Mouse (Mus musculus): Measurements from ENCODE around the gene Zranb3.
A peak's percentile ranks its signal among the peaks of the same experiment; 100 is the strongest.
"Not testable (repeated sequence)": the region's sequence is repeated elsewhere in the genome, so short reads cannot be mapped to it uniquely, and the experiment has no call there.

Zranb3 gene

DNA sequence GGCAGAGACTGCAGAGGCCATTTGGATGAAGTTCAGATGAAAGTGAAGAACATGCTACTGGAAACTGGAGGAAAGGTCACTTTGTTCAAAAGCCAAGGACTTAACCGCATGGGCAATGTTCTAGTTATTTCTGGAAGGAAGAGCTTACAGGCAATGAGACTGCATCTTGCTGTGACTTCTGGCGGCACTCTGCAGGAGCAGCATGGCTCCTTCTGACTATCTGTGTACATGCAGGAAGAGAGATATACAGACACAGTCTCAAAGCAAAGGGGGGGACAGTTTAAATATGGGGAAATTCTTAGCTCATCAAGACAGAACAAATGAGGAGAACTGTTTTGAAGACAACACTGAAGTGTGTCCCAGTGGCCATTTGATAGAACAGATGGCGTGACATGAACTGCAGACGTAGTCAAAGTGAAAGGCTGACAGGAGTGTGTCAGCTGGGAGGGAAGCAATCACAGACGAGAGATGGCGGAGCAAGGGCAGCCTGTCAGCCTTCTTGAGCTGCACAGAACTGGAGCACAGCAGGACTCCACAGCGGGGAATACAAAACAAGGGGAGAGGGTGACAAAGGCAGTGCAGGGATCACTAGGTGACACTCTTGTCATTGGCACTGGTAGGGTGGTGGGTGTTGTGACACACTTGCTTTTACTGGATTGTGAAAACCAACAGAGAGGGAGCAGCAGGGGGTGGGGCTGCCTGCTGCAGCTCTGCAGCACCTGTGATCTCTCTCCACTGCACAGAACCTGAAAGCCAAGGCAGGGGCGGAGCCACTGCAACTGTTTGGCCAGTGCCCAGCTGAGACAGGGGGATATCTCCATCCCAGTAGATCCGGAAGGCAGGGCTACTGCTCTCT, 112.7 kb downstream of the Zranb3 start:
- no peak for DNase-seq (ENCODE audit: low spot score)

GRCm38 (mm10) chr1:127989387-127989786, 113.5 kb downstream of the Zranb3 start:
- no peak for DNase-seq (ENCODE audit: low spot score)

DNA sequence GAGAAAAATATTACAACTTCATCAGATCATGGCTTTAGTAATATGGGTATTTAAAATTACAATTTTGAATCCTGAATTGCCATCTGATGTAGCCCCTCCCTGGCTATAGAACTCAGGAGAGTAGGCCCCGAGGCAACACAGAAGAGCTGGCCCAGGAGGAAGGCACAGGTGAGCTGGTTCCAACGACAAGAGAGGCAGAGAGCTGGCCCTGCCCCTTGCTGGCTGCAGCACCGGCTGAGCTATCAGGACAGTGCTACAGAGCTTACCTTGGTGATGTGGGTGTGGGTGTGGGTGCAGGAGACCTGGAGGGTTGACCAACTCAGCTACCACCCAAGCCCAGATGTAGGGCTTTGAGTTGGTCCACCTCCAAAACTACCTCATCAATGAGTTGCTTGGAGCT, 114.6 kb downstream of the Zranb3 start:
- DNase-seq (ENCODE audit: low spot score): no peak

GRCm38 (mm10) chr1:127985391-127985790, 117.5 kb downstream of the Zranb3 start:
- no peak for DNase-seq (ENCODE audit: low spot score)

DNA sequence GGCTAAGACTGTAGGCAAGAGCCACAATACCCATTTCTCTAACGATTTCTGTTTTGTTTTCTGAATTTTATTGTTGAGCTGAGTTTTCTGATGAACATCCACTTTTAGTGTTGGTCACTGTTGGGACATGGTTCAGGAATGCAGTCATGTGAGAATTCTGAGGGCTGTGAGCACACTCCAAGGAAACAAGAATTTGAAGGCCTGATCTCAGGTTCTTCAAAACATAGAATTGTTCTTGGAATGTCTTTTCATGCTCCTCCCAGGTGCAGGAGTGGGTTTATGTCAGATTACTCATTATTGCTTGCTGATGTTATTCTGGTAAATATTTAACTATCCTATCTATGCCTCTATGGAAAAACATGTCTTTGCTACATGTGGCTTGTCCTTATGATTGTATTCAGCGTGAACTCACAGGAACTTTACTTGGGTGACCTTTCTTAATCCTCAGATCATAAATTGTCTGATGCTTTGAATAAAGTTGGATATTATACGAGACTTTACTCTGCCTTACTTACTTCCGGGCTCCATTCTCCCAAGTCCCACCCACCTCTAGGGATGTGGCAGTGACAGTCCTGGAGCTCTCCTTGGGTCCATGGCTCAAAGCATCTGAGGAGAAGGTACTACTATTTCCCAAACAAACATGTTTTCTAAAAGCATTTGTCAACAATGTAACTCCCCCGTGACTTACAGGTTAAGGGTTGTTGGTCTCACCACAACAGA, 119.4 kb downstream of the Zranb3 start:
- DNase-seq (ENCODE audit: low spot score): peak; percentile 35

DNA sequence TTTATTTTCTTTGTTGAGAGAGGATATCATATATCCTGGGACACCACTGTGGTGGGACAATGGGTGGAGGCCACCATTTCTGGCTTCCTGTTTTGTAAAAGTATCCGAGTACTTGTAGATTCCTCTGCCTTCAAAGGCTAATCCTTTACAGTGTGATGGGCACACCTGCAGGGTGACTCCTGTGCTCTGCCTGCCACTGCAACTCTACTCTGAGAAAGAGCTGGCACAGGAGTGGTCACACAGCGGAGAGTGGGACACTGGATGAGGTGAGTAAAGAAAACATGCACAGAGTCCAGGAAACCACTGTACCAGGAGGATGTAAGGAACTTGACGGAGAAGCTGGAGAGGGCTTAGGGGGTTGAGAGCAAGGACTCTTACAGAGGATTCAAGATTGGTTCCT, 120.6 kb downstream of the Zranb3 start:
- DNase-seq (ENCODE audit: low spot score): no peak

DNA sequence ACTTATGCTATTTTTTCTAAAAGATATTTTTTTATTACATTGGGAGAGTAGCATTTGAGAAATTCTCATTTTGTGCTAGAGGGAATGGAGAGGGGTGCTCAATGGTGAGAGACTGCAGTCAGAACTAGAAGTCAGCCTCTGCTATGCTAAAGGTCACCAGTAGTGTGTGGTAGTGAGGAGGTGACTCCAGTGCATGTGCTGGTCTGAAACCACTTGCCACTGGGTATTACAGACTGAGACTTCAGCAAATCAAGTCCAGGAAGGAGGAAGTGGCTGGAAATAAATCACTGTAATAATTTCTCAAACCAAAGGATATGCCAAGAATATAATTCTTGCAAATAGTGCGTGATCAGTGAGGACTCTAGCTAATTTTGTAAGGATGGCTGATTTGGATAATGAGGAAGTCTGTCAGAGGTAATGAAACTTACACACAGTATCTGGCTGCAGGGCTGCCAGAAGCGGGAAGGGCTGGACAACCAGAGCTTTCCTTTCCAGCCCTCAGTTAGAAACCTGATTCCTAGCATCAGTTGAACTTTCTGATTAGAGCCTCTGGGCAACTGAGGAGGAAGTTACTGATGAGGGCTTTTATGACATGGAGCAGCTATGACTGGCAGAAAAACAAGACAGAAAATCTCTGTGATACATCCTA, 121.8 kb downstream of the Zranb3 start:
- no peak for DNase-seq (ENCODE audit: low spot score)

DNA sequence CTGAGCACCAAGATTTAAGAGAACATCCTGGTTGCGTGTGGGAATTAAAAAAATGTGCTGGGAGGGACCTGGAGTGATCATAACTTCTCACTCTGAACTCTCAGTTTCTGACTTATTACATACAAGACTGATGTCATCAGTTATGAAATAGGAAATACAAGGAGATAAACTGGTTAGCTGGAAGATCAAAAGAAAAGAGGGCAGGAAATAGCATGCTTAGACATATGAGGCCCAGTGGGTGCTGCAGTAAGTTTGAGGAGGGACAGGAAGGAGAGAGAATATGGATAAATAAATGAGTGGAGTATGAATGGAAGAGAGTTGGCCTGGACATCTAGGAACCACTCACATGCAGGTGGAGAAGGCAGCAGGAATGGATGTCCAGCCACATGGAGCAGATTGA, 124.7 kb downstream of the Zranb3 start:
- no peak for DNase-seq (ENCODE audit: low spot score)

DNA sequence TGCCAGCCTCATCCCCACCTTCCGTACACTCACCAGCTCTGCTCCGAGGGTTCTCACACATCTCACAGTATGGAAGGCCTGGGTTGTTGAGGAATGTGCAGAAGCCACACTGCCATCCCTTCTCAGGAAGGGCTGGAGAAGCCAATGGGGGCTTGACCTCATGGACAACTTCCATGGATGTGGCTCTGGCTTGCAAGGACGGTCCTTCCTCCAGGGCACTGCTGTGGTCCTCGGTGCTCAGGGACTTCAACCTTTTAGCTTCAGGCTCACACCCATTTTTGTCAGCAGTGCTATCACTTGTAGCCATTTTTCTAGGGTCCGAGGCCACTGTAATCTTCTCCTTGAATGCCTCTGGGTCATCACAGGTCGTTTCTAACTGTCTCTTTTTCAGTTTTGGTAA, 126.7 kb downstream of the Zranb3 start:
- no peak for DNase-seq (ENCODE audit: low spot score)

- no peak for DNase-seq (ENCODE audit: low spot score)
These were observed 127.2 kb downstream of the Zranb3 start for GRCm38 (mm10) chr1:127975676-127976075.

- no peak for DNase-seq (ENCODE audit: low spot score)
These were observed 128.8 kb downstream of the Zranb3 start for GRCm38 (mm10) chr1:127974082-127974481.

- DNase-seq (ENCODE audit: low spot score): no peak
These were observed 132.0 kb downstream of the Zranb3 start for GRCm38 (mm10) chr1:127970870-127971269.

DNA sequence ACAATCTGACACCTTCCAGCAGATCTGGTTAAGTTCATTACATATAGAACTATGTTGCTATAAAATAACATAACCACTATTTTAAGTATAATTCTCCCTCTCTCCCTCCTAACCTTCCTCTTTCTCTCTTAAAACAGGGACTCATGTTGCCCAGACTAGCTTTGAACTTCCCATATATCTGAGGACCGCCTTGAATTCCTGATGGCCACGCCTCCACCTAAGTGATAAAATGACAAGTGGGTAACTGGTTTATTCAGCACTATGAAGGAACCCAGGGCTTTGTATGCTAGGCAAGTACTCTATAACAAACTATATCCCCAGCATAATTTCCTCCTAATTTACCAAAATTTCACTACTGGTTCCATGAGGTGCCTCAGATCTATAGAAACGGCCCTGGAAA, 139.5 kb downstream of the Zranb3 start:
- no peak for DNase-seq (ENCODE audit: low spot score)

DNA sequence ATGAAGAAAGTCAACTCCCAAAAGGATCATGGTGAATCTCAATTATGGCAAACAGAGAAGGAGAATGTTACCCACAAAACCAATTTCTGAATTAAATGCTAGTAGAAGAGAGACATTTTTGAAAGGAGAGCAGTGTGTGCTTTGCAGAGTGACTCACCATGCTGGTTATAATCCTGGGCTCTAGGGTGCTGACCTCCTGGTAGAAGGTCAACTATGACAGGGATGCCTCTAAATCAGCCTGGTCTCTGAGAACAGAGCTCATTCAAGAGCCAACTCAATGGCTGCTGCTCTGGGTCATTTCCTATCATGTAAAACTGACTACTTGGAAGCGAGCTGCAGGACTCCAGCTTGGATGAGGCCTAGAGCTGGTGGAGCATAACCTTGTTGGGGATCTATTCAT, 141.7 kb downstream of the Zranb3 start:
- DNase-seq (ENCODE audit: low spot score): no peak

GRCm38 (mm10) chr1:127959312-127959718, 143.5 kb downstream of the Zranb3 start:
- no peak for DNase-seq (ENCODE audit: low spot score)

DNA sequence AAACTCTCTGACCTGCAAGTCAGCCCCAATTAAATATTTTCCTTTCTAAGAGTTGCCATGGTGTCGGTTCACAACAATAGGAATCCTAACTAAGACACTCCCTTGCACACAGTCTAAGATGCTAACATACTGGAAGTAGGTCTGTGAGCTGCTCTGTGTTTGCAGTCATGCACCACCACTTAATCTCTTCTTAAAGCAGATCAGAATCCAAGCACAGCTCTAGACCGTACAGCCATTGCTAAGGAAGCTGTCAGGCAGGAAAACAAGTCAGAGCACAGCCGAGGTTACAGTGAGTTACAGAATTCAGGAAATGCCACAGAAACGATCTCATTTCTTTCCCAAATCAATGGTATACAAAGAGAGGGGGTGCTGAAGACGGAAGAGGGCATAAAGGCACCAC, 144.0 kb downstream of the Zranb3 start:
- no peak for DNase-seq (ENCODE audit: low spot score)

- no peak for DNase-seq (ENCODE audit: low spot score)
These were observed 146.3 kb downstream of the Zranb3 start for GRCm38 (mm10) chr1:127956524-127956923.

DNA sequence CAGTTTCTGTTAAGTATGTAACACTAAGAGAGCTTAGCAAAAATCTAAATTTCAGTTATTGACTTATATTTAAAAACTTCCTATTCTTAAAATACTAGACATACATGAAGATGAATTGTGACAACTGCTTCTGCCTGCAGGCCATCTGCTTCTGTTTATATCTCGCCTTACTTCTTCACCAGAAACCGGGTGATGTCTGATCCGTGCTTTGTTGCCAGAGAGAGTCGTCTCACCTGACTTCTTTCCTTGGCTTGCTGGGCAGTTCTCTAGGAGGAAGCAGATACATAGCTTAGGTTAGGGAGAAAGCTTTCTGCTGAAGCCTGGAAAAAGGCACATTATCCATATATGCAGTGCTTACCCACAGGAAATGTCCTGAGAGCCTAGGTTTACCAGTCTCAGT, 148.0 kb downstream of the Zranb3 start:
- DNase-seq (ENCODE audit: low spot score): no peak

DNA sequence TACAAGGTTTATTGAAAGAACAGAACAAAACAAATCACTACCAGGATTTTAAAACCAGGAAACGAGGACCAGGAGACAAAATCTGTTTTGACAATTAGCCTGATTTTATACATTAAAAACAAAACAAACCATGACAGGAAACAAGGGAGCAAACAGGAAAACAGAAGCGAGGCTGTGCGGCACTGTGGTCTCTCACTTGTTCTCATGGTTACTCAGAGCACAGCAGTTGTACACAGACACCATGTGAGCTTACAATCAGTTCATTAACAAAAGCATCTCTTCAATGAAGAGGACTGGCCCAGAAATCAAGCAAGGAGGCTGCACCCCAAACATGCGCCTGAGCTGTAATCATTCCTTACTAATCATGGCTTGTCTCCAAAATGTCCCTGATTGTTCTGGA, 148.6 kb downstream of the Zranb3 start:
- DNase-seq (ENCODE audit: low spot score): not testable (repeated sequence)

DNA sequence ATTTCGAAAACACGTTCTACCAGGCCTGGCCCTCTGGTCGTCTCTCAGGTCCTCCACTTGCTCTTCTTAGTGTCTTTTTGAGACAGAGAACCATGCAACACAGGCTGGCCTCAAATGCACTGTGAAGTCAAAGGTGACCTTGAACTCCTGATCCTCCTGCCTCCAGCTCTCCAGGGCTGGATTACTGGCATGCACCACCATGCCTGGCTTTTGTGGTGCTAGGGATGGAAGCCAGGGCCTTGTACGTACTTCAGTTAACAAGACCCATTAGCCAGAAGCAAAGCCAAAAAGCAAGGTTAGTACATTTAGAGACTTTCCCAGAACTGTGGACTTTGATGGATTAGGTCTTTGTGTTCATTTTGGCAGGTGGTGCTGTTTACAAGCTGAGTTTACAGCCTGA, 150.6 kb downstream of the Zranb3 start:
- DNase-seq (ENCODE audit: low spot score): no peak

DNA sequence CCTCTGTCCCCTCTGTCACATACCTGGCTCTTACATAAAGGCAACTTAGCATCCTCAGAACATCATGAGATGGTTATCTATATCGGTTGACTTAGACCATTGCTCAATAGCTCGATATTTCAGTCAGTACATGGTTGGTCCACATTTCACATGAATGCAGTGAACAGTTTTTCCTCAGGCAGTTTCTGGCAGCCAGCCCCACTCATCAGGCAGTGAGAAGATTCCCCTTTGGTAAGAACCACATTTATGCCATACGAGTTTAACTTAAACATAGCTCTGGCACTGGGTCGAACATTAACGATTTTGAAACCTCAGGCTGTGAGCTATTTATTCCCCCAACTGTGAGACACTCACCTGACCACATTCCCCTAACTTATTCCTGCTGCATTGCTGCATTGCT, 154.1 kb downstream of the Zranb3 start:
- DNase-seq (ENCODE audit: low spot score): no peak

- DNase-seq (ENCODE audit: low spot score): no peak
These were observed 156.1 kb downstream of the Zranb3 start for GRCm38 (mm10) chr1:127946615-127947249.
